Mouse (Mus musculus) megakaryocyte, embryonic 14.5 days (primary cell): ENCODE data around the gene Ndufv3. TPM values are rescaled to one million over a fixed set of nuclear protein-coding genes. Genes with fewer than 3 reads are reported as not detected.
"Not testable (repeated sequence)": the region's sequence is repeated elsewhere in the genome, so short reads cannot be mapped to it uniquely, and the experiment has no call there.

Source experiments
- H3K27me3 ChIP-seq: replicated peaks from 2 replicates; pipeline ENCODE3; 2012; ENCODE audit warnings: inconsistent platforms
- H3K36me3 ChIP-seq: replicated peaks from 2 replicates; pipeline ENCODE3; 2012; ENCODE audit warnings: low read length, inconsistent platforms, mixed read lengths
- H3K4me1 ChIP-seq: 2 replicates; pipeline ENCODE4 v1.6.1; 2012; ENCODE audit warnings: inconsistent platforms
- H3K4me3 ChIP-seq: replicated peaks from 2 replicates; pipeline ENCODE3; 2012; ENCODE audit warnings: moderate library complexity, mild to moderate bottlenecking, inconsistent platforms
- H3K9me3 ChIP-seq: 2 replicates; pipeline ENCODE4 v1.6.1; 2012; ENCODE audit warnings: inconsistent platforms
- FLI1 ChIP-seq: IDR thresholded peaks from 2 replicates; pipeline ENCODE4 v1.6.1; 2012; ENCODE audit warnings: low read length, inconsistent platforms, mixed read lengths
- GATA1 ChIP-seq: IDR thresholded peaks from 3 replicates; pipeline ENCODE4 v1.6.1; 2012; ENCODE audit warnings: mixed read lengths, low read length, inconsistent platforms, borderline replicate concordance
- polyA plus RNA-seq: library from polyadenylated mRNA; stranded (reverse); fragments of >175 nt; gene quantifications from 2 replicates; pipeline ENCODE4 v1.2.3, GENCODE M21; 2012; ENCODE audit warnings: low replicate concordance; ENCODE audit not compliant: insufficient read depth

The Ndufv3 gene
- polyA plus RNA-seq, 1 experiment, result 604 TPM

DNA sequence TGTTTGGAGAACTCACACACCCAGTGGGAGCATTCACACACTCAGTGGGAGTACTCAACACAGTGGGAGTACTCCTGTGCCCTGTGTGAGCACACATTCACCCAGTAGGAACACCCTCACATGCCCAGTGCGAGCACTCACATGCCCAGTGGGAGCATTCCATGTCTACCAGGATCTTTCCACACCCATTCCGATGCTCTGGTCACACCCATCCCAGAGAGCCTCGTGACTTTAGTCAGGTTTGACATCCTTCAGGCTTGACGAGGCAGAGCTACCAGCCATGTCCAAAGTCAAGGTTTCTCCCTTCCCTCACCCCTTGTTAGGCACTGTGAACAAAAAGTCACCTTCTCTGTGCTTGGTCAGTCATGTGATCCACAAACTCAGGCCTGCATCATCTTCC lies 15.4 kb downstream of the Ndufv3 start:
- H3K4me3 ChIP-seq, result peak overlapping the region; percentile 5
- peaks cover 17% of the 10 kb centered on the region for H3K27me3 ChIP-seq
- TF ChIP-seq FLI1, result no peak
- no peak for TF ChIP-seq GATA1
- H3K36me3 ChIP-seq, result peaks cover 25% of the 10 kb centered on the region
- H3K4me1 ChIP-seq, result peaks cover 26% of the 10 kb centered on the region
- peaks cover 3% of the 10 kb centered on the region; the same call in 1 of the 2 replicates for H3K9me3 ChIP-seq

- TF ChIP-seq FLI1 (no peak), GATA1 (no peak)
- Histone ChIP-seq H3K27me3 (peaks cover 20% of the 10 kb centered on the region), H3K4me1 (peaks cover 22% of the 10 kb centered on the region), H3K36me3 (peaks cover 18% of the 10 kb centered on the region), H3K9me3 (peaks cover 3% of the 10 kb centered on the region; the same call in 1 of the 2 replicates), H3K4me3 (peak overlapping the region; percentile 14)
Measured at GRCm38 (mm10) chr17:31535871-31536629, 16.1 kb downstream of the Ndufv3 start.

DNA sequence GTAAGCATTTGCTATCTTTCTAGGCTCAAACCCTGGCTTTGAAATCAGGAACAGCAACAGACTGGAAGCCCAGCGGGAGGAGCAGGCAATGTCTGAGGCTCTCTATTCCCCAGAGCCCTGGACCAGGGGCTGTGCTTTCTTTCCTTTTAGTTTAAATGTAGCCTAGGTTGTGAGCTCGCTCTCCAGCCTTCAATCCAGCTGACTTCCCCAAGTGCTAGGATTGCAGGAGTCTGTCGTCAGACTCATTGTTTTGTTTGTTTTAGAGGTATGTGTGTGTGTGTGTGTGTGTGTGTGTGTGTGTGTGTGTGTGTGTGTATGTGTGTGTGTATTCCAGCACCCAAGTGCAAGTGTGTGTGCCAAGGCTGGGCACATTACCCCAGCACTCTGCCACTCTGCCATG lies 20.2 kb downstream of the Ndufv3 start:
- Histone ChIP-seq H3K9me3 (no peaks in the 10 kb centered on the region), H3K4me1 (peaks cover 11% of the 10 kb centered on the region), H3K36me3 (no peaks in the 10 kb centered on the region), H3K4me3 (no peak overlapping the region), H3K27me3 (peaks cover 22% of the 10 kb centered on the region)
- TF ChIP-seq GATA1 (no peak), FLI1 (no peak)

- Histone ChIP-seq H3K27me3 (peaks cover 17% of the 10 kb centered on the region), H3K4me1 (peaks cover 3% of the 10 kb centered on the region), H3K9me3 (no peaks in the 10 kb centered on the region), H3K4me3 (no peak overlapping the region), H3K36me3 (no peaks in the 10 kb centered on the region)
- no peak for TF ChIP-seq FLI1
- no peak for TF ChIP-seq GATA1
Measured at GRCm38 (mm10) chr17:31540809-31541459, 21.0 kb downstream of the Ndufv3 start.

DNA sequence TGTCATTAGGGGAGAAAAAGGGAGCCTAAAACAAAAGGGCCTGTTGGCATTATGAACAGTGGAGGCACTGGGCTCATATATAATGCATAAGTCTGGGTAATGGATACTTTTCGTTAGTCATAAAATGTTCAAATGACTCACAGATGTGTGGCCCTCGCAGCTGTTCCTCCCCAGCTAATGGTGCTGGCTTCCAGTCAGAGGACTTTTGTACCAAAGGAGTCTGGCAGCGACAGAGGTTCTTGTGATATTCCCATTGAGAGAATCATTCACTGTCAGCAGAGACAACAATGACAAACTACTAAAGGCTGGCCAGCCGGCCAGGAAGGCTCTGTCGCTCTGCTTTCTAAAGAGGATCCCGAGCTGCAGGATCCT lies 21.5 kb downstream of the Ndufv3 start:
- Histone ChIP-seq H3K36me3 (no peaks in the 10 kb centered on the region), H3K4me3 (no peak overlapping the region), H3K27me3 (peaks cover 17% of the 10 kb centered on the region), H3K4me1 (no peaks in the 10 kb centered on the region), H3K9me3 (peaks cover 2% of the 10 kb centered on the region; the same call in 1 of the 2 replicates)
- TF ChIP-seq GATA1 (no peak), FLI1 (no peak)

DNA sequence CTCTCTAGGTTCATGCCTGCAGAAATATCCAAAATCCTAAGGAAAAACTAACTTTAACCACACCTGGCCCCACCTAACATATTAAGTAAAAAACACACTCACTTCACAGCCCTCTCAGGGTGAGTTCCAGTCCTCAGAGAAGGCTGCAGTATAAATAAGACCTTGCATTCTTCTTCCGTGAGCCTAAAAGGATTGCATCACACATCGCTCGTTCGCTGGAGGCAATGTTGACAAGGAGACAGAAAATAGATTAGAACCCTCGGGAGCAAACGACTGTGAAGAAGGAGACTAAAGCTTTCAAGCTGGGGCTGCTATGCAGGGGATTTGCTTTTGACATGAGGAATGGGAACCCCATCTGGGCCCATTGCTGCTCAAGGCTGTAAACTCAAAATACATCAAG lies 23.7 kb downstream of the Ndufv3 start:
- TF ChIP-seq FLI1 (no peak), GATA1 (no peak)
- H3K9me3 ChIP-seq, result peaks cover 4% of the 10 kb centered on the region; the same call in 1 of the 2 replicates
- H3K4me1 ChIP-seq, result peaks cover 16% of the 10 kb centered on the region
- no peak overlapping the region for H3K4me3 ChIP-seq
- H3K36me3 ChIP-seq, result no peaks in the 10 kb centered on the region
- peaks cover 19% of the 10 kb centered on the region for H3K27me3 ChIP-seq

DNA sequence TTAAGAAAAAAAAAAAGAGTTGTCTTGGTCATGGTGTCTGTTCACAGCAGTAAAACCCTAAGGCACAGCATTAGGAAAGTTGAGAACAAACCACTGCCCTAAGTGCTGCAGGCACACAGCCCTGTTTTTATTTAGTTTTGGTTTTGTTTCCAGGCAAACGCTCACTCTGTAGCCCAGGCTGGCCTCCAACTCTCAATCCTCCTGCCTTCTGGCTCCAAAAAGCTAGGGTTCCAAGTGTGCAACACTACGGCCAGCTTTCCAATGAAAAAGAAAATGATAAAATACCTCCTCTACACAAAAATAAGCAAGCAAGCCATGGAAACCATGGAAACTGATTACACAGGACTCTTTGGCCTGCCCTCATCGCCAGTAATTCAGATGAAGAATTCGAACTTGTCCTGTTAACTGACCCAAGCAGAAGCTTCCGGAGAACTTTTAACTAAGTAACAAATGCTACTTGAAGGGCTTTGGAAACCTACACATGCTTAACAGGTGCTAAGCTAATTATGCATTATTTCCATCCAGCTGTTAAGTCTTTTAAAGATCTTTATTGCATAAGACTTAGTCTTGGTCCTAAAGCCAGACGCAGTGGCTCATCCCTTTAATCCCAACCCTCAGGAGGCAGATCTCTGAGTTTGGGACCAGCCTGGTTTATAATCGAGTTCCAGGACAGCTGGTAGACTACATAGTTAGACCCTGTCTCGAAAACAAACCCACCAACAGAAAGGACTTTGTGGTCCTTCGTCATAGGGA lies 26.7 kb downstream of the Ndufv3 start:
- TF ChIP-seq FLI1 (no peak), GATA1 (no peak)
- no peaks in the 10 kb centered on the region for H3K36me3 ChIP-seq
- H3K9me3 ChIP-seq, result peaks cover 19% of the 10 kb centered on the region

GRCm38 (mm10) chr17:31547974-31548373 lies 28.1 kb downstream of the Ndufv3 start:
- Histone ChIP-seq H3K4me1 (peaks cover 16% of the 10 kb centered on the region), H3K36me3 (no peaks in the 10 kb centered on the region), H3K27me3 (peaks cover 22% of the 10 kb centered on the region), H3K4me3 (no peak overlapping the region), H3K9me3 (peaks cover 19% of the 10 kb centered on the region)
- no peak for TF ChIP-seq GATA1
- no peak for TF ChIP-seq FLI1

More for the DNA sequence above, 26.7 kb downstream of the Ndufv3 start:
- Histone ChIP-seq H3K27me3 (peaks cover 22% of the 10 kb centered on the region), H3K4me1 (peaks cover 16% of the 10 kb centered on the region), H3K4me3 (no peak overlapping the region)

DNA sequence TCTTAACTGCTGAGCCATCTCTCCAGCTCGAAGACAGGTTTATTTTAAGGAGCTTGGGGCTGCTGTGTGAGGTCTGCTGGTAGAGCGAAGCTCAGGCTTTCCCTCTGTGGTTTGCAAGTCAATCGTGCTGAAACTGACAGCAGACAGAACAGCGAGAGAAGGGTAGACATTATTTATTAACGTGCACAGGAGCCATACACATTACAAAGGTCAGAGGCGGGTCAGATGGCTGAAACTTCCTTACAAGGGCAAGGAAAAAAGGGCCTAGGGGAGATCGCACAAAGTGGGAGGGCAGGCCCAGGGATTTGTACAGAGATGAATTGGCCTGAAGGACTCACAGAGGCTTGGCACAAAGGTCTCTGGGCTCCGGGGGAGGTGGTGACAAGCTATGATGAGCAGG lies 29.5 kb downstream of the Ndufv3 start:
- Histone ChIP-seq H3K27me3 (peaks cover 19% of the 10 kb centered on the region), H3K36me3 (no peaks in the 10 kb centered on the region), H3K4me3 (no peak overlapping the region), H3K9me3 (peaks cover 19% of the 10 kb centered on the region), H3K4me1 (peaks cover 16% of the 10 kb centered on the region)
- TF ChIP-seq GATA1 (no peak), FLI1 (no peak)

DNA sequence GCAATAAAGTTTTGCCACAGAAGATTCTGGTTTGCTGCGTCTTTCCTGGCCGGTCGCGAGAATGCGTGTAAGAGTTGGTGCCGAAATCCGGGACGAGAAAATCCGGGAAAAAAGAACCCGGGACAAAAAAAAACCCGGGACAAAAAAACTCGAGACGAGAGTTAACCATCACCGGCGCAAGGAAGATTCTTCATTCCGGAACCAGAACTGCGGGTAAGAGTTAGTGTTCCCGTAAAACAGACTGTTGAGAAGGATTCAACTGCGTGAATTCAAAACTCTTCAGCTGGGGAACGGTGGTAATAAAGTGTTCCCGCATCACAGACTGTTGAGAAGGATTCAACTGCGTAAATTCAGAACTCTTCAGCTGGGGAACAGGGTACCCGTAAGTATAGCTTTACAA lies 32.7 kb downstream of the Ndufv3 start:
- peaks cover 15% of the 10 kb centered on the region for H3K9me3 ChIP-seq
- not testable (repeated sequence) for H3K4me3 ChIP-seq, H3K36me3 ChIP-seq
- peaks cover 17% of the 10 kb centered on the region for H3K4me1 ChIP-seq
- peaks cover 20% of the 10 kb centered on the region for H3K27me3 ChIP-seq
